Mouse (Mus musculus): ENCODE results near the gene Olfr1023. TPM values are rescaled to one million over a fixed set of nuclear protein-coding genes. Genes with fewer than 3 reads are reported as not detected.

The Olfr1023 gene
- not detected in 2 replicates for polyA plus RNA-seq (2014; fragmentation: Nextera tagmentation; extraction: Ambion mirVana)

DNA sequence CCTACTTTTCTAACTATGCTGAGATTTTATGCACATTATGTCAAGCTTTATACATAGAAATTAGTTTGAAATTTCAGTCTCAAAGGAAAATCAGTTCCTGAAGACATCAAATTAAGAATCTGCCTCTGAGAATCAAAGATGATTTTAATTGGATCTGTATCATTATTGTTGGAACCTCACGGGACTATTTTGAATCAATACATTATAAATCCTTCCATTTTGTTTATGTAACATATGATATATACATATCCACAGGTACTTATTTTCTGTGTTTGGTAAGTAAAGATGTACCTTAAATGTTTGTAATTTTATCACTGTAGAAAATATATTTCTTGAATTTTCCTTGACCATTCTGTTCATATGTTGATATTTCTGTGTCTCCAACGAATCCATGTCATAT lies at the start of gene Olfr1023:
Gene Olfr1023, plus strand, starts transcription at position 301 of the 400 bp plus-strand sequence.
- ATAC-seq (ENCODE audit: low FRiP score) (no peak), DNase-seq (ENCODE audit: low spot score, missing footprints) (no peak)
- Histone ChIP-seq H3K36me3 (ENCODE audit: control insufficient read depth, insufficient read depth, low read length) (no peaks in the 10 kb centered on the region), H3K4me1 (ENCODE audit: control insufficient read depth, insufficient read depth, low read length) (no peaks in the 10 kb centered on the region), H3K27me3 (ENCODE audit: control insufficient read depth, insufficient read depth, low read length) (no peaks in the 10 kb centered on the region), H3K4me3 (ENCODE audit: low read depth, low read length) (no peak within 1 kb of the TSS), H3K9me3 (ENCODE audit: control insufficient read depth, low read length) (no peaks in the 10 kb centered on the region), H3K27ac (ENCODE audit: low read depth, low read length) (no peak within 1 kb of the TSS), H3K4me2 (no peak within 1 kb of the TSS), H3K9ac (ENCODE audit: low read length) (no peak within 1 kb of the TSS)
- WGBS, result 71% methylated on average over 2 of the region's 2 CpGs

DNA sequence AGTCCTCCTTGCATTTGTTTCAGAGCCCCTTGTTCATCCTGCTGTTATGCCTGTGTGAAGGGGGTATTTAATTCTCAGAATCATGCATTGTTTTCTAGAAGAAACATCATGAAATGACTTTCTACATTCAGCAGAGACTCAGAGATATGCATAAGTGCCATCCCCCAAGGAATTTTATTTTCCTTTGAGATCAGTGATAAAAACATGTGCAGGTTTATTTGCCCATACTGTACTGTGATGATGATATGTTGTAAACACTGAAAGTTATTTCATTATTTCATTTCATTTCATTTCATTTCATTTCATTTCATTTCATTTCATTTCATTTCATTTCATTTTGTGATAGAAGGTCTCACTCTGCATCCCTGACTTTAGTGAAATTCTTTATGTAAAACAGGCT lies 40.1 kb upstream of the Olfr1023 start, which contains the start of gene Olfr1019:
Gene Olfr1019, minus strand, starts transcription at position 101 of the 400 bp plus-strand sequence.
- ATAC-seq (ENCODE audit: low FRiP score) (no peak), DNase-seq (ENCODE audit: low spot score, missing footprints) (no peak)
- no peak within 1 kb of the TSS for H3K9ac ChIP-seq (ENCODE audit: low read length)
- H3K27ac ChIP-seq (ENCODE audit: low read depth, low read length), result no peak within 1 kb of the TSS
- H3K4me2 ChIP-seq, result no peak within 1 kb of the TSS
- no peak within 1 kb of the TSS for H3K4me3 ChIP-seq (ENCODE audit: low read depth, low read length)
- H3K27me3 ChIP-seq (ENCODE audit: control insufficient read depth, insufficient read depth, low read length), result no peaks in the 10 kb centered on the region
- no peaks in the 10 kb centered on the region for H3K4me1 ChIP-seq (ENCODE audit: control insufficient read depth, insufficient read depth, low read length)
- H3K36me3 ChIP-seq (ENCODE audit: control insufficient read depth, insufficient read depth, low read length), result no peaks in the 10 kb centered on the region
- H3K9me3 ChIP-seq (ENCODE audit: control insufficient read depth, low read length), result no peaks in the 10 kb centered on the region

DNA sequence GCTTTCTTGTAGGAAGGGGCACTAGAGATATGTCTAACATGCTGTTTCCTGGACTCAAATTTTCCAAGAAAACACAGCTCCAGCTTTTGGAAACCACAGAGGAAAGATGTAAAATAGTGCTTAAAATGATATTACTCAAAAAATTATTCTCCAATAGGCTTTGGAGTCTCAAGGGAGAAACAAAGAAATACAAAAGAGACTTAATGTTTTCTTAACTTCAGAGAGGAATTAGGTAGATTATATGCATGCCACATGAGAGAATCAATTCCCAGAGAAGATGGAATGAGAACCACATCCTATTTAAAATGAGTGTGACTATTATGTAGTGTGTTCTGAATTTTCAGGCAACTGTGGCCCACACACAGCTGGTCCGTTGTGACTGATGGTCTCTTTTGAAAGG lies 38.7 kb upstream of the Olfr1023 start, which contains the start of gene Olfr1020:
Gene Olfr1020, plus strand, starts transcription at position 301 of the 400 bp plus-strand sequence.
- Histone ChIP-seq H3K4me2 (no peak within 1 kb of the TSS), H3K4me3 (ENCODE audit: low read depth, low read length) (no peak within 1 kb of the TSS), H3K4me1 (ENCODE audit: control insufficient read depth, insufficient read depth, low read length) (no peaks in the 10 kb centered on the region), H3K27ac (ENCODE audit: low read depth, low read length) (no peak within 1 kb of the TSS), H3K36me3 (ENCODE audit: control insufficient read depth, insufficient read depth, low read length) (no peaks in the 10 kb centered on the region), H3K9ac (ENCODE audit: low read length) (no peak within 1 kb of the TSS), H3K27me3 (ENCODE audit: control insufficient read depth, insufficient read depth, low read length) (no peaks in the 10 kb centered on the region), H3K9me3 (ENCODE audit: control insufficient read depth, low read length) (no peaks in the 10 kb centered on the region)
- no peak for DNase-seq (ENCODE audit: low spot score, missing footprints)
- WGBS, result 83% methylated on average over 1 of the region's 1 CpGs
- no peak for ATAC-seq (ENCODE audit: low FRiP score)

DNA sequence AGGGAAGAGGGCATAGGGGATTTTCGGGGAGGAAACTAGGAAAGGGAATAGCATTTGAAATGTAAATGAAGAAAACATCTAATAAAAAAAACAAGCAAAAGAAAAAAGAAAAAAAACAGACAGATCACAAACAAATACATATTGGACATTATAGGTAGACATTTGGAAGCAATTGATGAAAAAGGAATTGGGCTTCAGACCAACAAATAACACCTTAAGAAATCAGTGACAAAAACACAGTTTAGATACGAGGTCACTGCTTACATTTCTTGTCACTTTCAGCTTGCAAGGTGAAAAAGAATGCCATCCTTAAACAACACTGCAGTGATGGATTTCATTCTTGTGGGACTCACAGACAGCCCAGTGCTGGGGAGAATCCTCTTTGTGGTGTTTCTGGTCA lies 17.1 kb upstream of the Olfr1023 start, which contains the start of gene Olfr1022:
Gene Olfr1022, plus strand, starts transcription at position 301 of the 400 bp plus-strand sequence.
- DNase-seq (ENCODE audit: low spot score, missing footprints), result no peak
- no peak within 1 kb of the TSS for H3K4me3 ChIP-seq (ENCODE audit: low read depth, low read length)
- no peaks in the 10 kb centered on the region for H3K27me3 ChIP-seq (ENCODE audit: control insufficient read depth, insufficient read depth, low read length)
- H3K4me2 ChIP-seq, result no peak within 1 kb of the TSS
- no peak within 1 kb of the TSS for H3K27ac ChIP-seq (ENCODE audit: low read depth, low read length)
- no peak within 1 kb of the TSS for H3K9ac ChIP-seq (ENCODE audit: low read length)
- no peaks in the 10 kb centered on the region for H3K9me3 ChIP-seq (ENCODE audit: control insufficient read depth, low read length)
- no peak for ATAC-seq (ENCODE audit: low FRiP score)
- H3K36me3 ChIP-seq (ENCODE audit: control insufficient read depth, insufficient read depth, low read length), result no peaks in the 10 kb centered on the region
- WGBS, result 67% methylated on average over 2 of the region's 2 CpGs
- H3K4me1 ChIP-seq (ENCODE audit: control insufficient read depth, insufficient read depth, low read length), result no peaks in the 10 kb centered on the region

DNA sequence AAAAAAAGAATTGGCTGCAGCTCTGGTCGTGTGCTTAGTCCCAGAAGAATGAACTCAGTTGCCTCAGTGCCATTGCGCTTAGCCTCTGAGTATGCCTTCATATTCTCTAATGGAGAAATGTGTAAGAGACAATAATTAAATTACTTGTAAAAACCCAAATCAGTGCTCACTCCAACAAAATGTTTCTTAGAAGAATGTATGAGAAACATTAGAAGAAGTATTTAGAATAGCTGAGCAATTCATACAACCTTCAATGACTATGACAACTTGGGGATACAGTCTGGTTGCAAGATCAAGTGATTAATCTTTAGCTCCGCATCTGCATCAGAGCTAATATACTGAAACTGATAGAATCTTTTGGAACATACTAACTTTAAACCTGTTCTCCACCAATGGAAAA lies 19.5 kb downstream of the Olfr1023 start, which contains the start of gene Olfr1024:
Gene Olfr1024, minus strand, starts transcription at position 101 of the 400 bp plus-strand sequence.
- Histone ChIP-seq H3K9ac (ENCODE audit: low read length) (no peak within 1 kb of the TSS), H3K27ac (ENCODE audit: low read depth, low read length) (no peak within 1 kb of the TSS), H3K4me3 (ENCODE audit: low read depth, low read length) (no peak within 1 kb of the TSS), H3K9me3 (ENCODE audit: control insufficient read depth, low read length) (no peaks in the 10 kb centered on the region), H3K27me3 (ENCODE audit: control insufficient read depth, insufficient read depth, low read length) (no peaks in the 10 kb centered on the region), H3K4me1 (ENCODE audit: control insufficient read depth, insufficient read depth, low read length) (no peaks in the 10 kb centered on the region), H3K4me2 (no peak within 1 kb of the TSS), H3K36me3 (ENCODE audit: control insufficient read depth, insufficient read depth, low read length) (no peaks in the 10 kb centered on the region)
- no peak for ATAC-seq (ENCODE audit: low FRiP score)
- no peak for DNase-seq (ENCODE audit: low spot score, missing footprints)
- WGBS, result 84% methylated on average over 3 of the region's 3 CpGs

DNA sequence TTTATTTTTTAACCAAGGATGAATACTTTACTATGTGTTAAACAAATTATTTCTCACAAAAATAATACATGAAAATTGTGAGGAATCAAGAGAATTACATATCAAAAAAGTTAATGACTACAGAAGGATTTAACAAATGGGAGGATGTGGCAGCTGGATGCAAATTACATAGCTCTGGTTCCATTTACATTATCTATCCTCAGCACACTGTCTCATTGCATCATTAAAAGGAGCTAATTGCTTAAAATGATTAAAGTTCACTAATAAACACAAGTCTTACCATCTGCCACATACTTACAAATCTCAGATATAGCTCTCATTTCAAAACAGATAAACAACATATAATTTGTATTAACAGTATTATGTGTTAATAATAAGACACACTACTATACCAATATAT lies 27.8 kb downstream of the Olfr1023 start:
- Histone ChIP-seq H3K27ac (ENCODE audit: low read depth, low read length) (no peak overlapping the region), H3K4me1 (ENCODE audit: control insufficient read depth, insufficient read depth, low read length) (no peaks in the 10 kb centered on the region), H3K9me3 (ENCODE audit: control insufficient read depth, low read length) (no peaks in the 10 kb centered on the region), H3K4me2 (no peak overlapping the region), H3K36me3 (ENCODE audit: control insufficient read depth, insufficient read depth, low read length) (no peaks in the 10 kb centered on the region), H3K9ac (ENCODE audit: low read length) (no peak overlapping the region), H3K27me3 (ENCODE audit: control insufficient read depth, insufficient read depth, low read length) (no peaks in the 10 kb centered on the region), H3K4me3 (ENCODE audit: low read depth, low read length) (no peak overlapping the region)
- DNase-seq (ENCODE audit: low spot score, missing footprints), result no peak
- ATAC-seq (ENCODE audit: low FRiP score), result no peak

DNA sequence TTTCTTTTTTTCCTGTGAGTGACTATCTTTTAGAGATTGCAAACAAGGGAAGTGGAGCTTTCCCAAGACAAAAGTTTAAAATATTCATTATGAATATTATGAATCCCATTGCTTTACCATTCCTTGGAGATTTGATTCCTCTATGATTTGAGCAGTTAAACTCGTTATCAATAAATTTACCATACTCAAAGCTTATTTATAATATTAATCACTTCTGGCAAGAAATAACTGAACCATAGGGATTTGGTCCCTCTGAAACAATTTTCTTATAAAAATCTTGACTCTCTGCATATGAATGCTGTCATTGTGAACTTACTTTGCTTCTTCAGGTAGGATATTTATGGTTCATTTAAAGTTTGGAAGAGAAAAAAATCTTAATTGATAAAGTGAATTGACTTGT lies 29.5 kb downstream of the Olfr1023 start, which contains the start of gene Olfr1025-ps1:
Gene Olfr1025-ps1, plus strand, starts transcription at position 301 of the 400 bp plus-strand sequence.
- ATAC-seq (ENCODE audit: low FRiP score) (no peak), DNase-seq (ENCODE audit: low spot score, missing footprints) (no peak)
- no peaks in the 10 kb centered on the region for H3K4me1 ChIP-seq (ENCODE audit: control insufficient read depth, insufficient read depth, low read length)
- H3K4me2 ChIP-seq, result no peak within 1 kb of the TSS
- no peaks in the 10 kb centered on the region for H3K9me3 ChIP-seq (ENCODE audit: control insufficient read depth, low read length)
- no peaks in the 10 kb centered on the region for H3K27me3 ChIP-seq (ENCODE audit: control insufficient read depth, insufficient read depth, low read length)
- 65% methylated on average over 1 of the region's 1 CpGs for WGBS
- no peak within 1 kb of the TSS for H3K9ac ChIP-seq (ENCODE audit: low read length)
- H3K4me3 ChIP-seq (ENCODE audit: low read depth, low read length), result no peak within 1 kb of the TSS
- no peaks in the 10 kb centered on the region for H3K36me3 ChIP-seq (ENCODE audit: control insufficient read depth, insufficient read depth, low read length)
- no peak within 1 kb of the TSS for H3K27ac ChIP-seq (ENCODE audit: low read depth, low read length)

DNA sequence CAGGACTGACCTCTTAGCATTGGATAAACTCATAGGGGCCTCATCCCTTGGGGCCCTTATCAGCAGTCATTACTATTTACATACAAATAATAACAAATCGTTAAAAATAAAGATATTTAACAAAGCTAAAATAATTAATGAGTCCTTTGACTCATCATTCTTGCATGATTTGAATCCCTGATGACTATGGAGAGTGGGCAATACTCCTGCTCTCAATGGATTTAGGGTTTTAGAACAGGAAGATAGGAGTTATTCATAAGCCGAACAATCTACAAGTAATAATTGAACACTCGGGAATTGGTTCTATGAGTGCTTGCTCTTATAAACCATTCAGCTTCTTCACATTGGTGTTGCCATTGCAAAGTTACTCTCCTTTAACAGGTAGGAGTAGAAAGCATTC lies 35.8 kb downstream of the Olfr1023 start, which contains the start of gene Olfr1026:
Gene Olfr1026, plus strand, starts transcription at position 301 of the 400 bp plus-strand sequence.
- WGBS, result 90% methylated on average over 3 of the region's 3 CpGs
- DNase-seq (ENCODE audit: low spot score, missing footprints) (no peak), ATAC-seq (ENCODE audit: low FRiP score) (no peak)
- Histone ChIP-seq H3K27me3 (ENCODE audit: control insufficient read depth, insufficient read depth, low read length) (no peaks in the 10 kb centered on the region), H3K4me1 (ENCODE audit: control insufficient read depth, insufficient read depth, low read length) (no peaks in the 10 kb centered on the region), H3K4me3 (ENCODE audit: low read depth, low read length) (no peak within 1 kb of the TSS), H3K9ac (ENCODE audit: low read length) (no peak within 1 kb of the TSS), H3K9me3 (ENCODE audit: control insufficient read depth, low read length) (no peaks in the 10 kb centered on the region), H3K27ac (ENCODE audit: low read depth, low read length) (no peak within 1 kb of the TSS), H3K4me2 (no peak within 1 kb of the TSS), H3K36me3 (ENCODE audit: control insufficient read depth, insufficient read depth, low read length) (no peaks in the 10 kb centered on the region)

All from midbrain, embryonic 11.5 days (tissue).